Mouse (Mus musculus) ZHBTc4 (cell line): Measurements from ENCODE around the gene Fscn3.

Experiments used
- DNase-seq: peaks from one replicate; pipeline ENCODE4 v3.0.0-alpha.2; 2011; ENCODE audit warnings: low read depth, low spot score

Fscn3 gene

GRCm38 (mm10) chr6:28425019-28425418, 2.6 kb upstream of the Fscn3 start:
- no peak for DNase-seq

GRCm38 (mm10) chr6:28428290-28428689, 701 bp downstream of the Fscn3 start, which contains the start of gene Gcc1:
Gcc1 (minus strand) TSS chr6:28428390.
- no peak for DNase-seq

- no peak for DNase-seq
These were observed 2.3 kb downstream of the Fscn3 start for GRCm38 (mm10) chr6:28429870-28430269.

- DNase-seq, result peak; percentile 69
These were observed 3.4 kb downstream of the Fscn3 start for GRCm38 (mm10) chr6:28430795-28431537.

GRCm38 (mm10) chr6:28431538-28431855, 3.9 kb downstream of the Fscn3 start:
- no peak for DNase-seq

GRCm38 (mm10) chr6:28447937-28448336, 20.3 kb downstream of the Fscn3 start:
- no peak for DNase-seq

- DNase-seq, result no peak
These were observed 21.7 kb downstream of the Fscn3 start, which contains the start of gene Pax4 for GRCm38 (mm10) chr6:28449253-28449652. Pax4 (minus strand) TSS chr6:28449353.

- peak; percentile 23 for DNase-seq
These were observed 22.9 kb downstream of the Fscn3 start for GRCm38 (mm10) chr6:28450481-28450880.

- DNase-seq, result no peak
These were observed 23.4 kb downstream of the Fscn3 start for GRCm38 (mm10) chr6:28450977-28451376.

GRCm38 (mm10) chr6:28459221-28459668, 31.7 kb downstream of the Fscn3 start:
- DNase-seq, result no peak

GRCm38 (mm10) chr6:28460534-28460933, 32.9 kb downstream of the Fscn3 start:
- no peak for DNase-seq

GRCm38 (mm10) chr6:28464630-28465029, 37.0 kb downstream of the Fscn3 start:
- no peak for DNase-seq

GRCm38 (mm10) chr6:28470017-28470602, 42.5 kb downstream of the Fscn3 start:
- no peak for DNase-seq

- no peak for DNase-seq
These were observed 43.0 kb downstream of the Fscn3 start for GRCm38 (mm10) chr6:28470621-28471020.

- DNase-seq, result no peak
These were observed 43.9 kb downstream of the Fscn3 start for GRCm38 (mm10) chr6:28471284-28472035.

- no peak for DNase-seq
These were observed 46.6 kb downstream of the Fscn3 start for GRCm38 (mm10) chr6:28474211-28474610.

- no peak for DNase-seq
These were observed 47.2 kb downstream of the Fscn3 start, which contains the start of gene Snd1 for GRCm38 (mm10) chr6:28474839-28475238. Snd1 (plus strand) TSS chr6:28475139.

- DNase-seq, result peak; percentile 100
These were observed 52.5 kb downstream of the Fscn3 start for GRCm38 (mm10) chr6:28479865-28480751.

GRCm38 (mm10) chr6:28480752-28481492, 53.3 kb downstream of the Fscn3 start:
- DNase-seq, result no peak

GRCm38 (mm10) chr6:28482711-28483315, 55.2 kb downstream of the Fscn3 start:
- DNase-seq, result no peak
